Mouse (Mus musculus): ENCODE results near the gene Cdh9.

The Cdh9 gene

GRCm38 (mm10) chr15:16728470-16729011, at the start of gene Cdh9:
TSS of gene Cdh9 (plus strand) at chr15:16728756.
- no peak for DNase-seq (ENCODE audit: low read depth, low spot score)

- DNase-seq (ENCODE audit: low read depth, low spot score), result no peak
Observed at GRCm38 (mm10) chr15:16679096-16679495, 49.5 kb upstream of the Cdh9 start.

DNA sequence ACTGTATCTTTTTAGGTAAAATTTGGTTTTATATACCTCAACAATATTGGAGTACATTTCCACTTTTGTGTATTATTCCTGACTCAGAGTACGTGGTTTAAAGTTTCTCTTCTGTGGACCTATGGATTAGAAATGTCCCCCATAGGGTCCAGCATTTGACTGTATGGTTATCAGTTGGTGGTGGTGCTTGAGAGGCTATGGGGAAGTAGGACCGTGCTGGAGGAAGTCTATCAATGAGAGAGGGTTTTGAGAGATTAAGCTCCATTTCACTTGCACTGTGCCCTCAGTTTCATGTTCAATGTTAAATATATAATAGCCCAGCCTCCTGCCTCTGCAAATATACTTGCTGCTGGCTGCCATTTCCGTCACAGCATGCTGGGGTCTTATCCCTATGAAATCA, 28.7 kb upstream of the Cdh9 start:
- no peak for DNase-seq (ENCODE audit: low read depth, low spot score)

DNA sequence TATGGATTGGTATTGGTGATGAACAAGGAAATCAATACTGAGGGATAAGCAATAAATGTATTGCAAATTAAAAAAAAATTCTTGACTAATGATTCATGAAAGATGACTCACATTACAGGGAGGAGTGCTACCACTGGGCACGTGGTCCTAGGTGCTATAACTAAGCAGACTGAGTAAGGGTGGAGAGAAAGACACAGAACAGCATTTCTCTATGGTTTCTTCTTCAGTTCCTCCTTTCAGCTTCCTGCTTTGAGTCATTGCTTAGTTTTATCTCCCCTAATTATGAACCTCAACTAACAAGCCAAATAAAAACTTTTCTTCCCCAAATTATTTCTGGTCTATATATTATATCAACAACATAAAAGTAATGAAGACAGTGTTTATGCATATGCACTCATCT, 26.2 kb upstream of the Cdh9 start:
- DNase-seq (ENCODE audit: low read depth, low spot score), result no peak

GRCm38 (mm10) chr15:16739088-16739487, 10.5 kb downstream of the Cdh9 start:
- no peak for DNase-seq (ENCODE audit: low read depth, low spot score)

GRCm38 (mm10) chr15:16746672-16747071, 18.1 kb downstream of the Cdh9 start:
- no peak for DNase-seq (ENCODE audit: low read depth, low spot score)

DNA sequence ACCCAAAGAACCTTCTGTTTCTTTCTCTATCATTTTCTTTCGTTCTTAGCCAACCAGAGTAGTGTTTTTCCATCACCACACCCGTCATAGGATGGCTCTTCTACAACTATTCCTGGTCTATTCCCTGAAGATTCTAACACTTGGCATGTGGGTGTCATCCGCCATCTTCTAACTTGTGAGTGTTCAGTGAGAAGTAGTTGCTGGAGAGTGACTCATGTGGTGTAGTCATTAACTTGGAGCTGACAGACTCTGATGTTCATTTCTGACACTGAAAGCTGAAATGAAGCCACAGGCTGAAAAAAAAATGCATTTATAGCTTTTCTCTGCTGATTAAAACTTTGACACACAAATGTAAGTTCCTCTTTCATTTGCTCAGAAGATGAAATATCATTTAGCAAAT, 34.7 kb downstream of the Cdh9 start:
- no peak for DNase-seq (ENCODE audit: low read depth, low spot score)

DNA sequence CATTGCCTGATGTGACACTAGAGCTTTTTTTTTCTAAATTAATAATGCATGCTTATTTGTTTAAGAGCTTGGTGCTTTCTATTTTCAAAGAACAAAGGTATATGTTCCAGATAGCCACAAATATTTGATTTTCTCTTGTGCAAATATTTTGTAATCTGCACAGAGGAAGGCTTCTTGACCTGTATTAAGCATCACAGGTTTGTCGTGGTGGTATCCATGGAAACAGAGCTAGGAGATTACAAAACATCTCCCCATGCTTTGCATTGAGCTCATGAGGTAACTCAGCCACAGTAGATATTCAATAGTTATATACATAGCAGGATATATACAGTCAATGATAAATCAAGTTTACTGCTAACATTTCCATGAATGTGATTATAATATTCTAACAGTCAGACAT, 56.0 kb downstream of the Cdh9 start:
- no peak for DNase-seq (ENCODE audit: low read depth, low spot score)

DNA sequence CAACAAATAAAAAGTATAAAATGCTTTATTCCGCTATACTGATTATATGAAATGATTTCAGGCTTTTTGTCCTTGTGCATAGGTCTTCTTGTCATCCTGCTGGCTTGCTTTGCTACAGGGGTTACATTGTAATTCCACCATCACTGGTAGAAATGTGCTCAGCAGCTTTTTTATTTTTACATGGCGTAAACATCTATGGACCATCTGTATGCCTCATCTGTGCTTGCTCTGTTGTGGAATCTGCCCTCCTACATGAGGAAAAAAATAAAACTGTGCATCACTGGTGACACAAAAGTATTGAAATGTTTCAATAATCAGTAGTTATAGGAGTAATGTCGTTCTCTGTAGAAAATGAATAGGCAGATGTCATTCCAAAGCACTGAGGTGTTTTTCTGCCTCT, 64.3 kb downstream of the Cdh9 start:
- no peak for DNase-seq (ENCODE audit: low read depth, low spot score)

- no peak for DNase-seq (ENCODE audit: low read depth, low spot score)
Observed at GRCm38 (mm10) chr15:16801302-16801701, 72.7 kb downstream of the Cdh9 start.

GRCm38 (mm10) chr15:16810787-16811186, 82.2 kb downstream of the Cdh9 start:
- no peak for DNase-seq (ENCODE audit: low read depth, low spot score)

- DNase-seq (ENCODE audit: low read depth, low spot score), result no peak
Observed at GRCm38 (mm10) chr15:16814035-16814434, 85.5 kb downstream of the Cdh9 start.

- no peak for DNase-seq (ENCODE audit: low read depth, low spot score)
Observed at GRCm38 (mm10) chr15:16834761-16835160, 106.2 kb downstream of the Cdh9 start.

- DNase-seq (ENCODE audit: low read depth, low spot score), result no peak
Observed at GRCm38 (mm10) chr15:16882542-16882941, 154.0 kb downstream of the Cdh9 start.

DNA sequence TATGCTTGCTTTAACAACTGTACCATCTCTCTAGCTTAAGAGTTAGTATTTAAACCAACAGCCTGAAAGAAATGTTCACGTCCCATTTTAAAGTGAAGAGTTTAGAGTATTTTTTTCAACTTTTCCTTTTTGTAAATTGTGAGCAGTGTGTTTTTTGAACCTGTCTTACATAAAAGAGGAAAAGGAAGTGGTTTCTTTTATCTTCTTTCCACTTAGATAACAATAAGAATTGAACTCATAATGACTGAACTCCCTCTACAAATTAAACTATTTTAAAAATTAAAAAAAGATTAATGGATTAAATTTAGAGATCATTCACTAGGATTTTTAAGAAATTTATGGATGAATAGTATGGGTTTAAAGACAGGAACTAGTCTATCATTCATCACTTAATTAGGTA, 168.1 kb downstream of the Cdh9 start:
- DNase-seq (ENCODE audit: low read depth, low spot score), result no peak

Measured in WW6 (cell line).